Mouse (Mus musculus) adipocyte (in vitro differentiated cells): Measurements from ENCODE around the gene Phactr1.

ENCODE experiments used
- DNase-seq: peaks from one replicate; pipeline ENCODE4 v3.0.0-alpha.2; 2016; ENCODE audit warnings: low spot score

Gene Phactr1

GRCm38 (mm10) chr13:42867026-42867425 lies 186.6 kb downstream of the Phactr1 start:
- DNase-seq, result no peak

- DNase-seq, result no peak
Measured at GRCm38 (mm10) chr13:42872125-42872524, 191.7 kb downstream of the Phactr1 start.

DNA sequence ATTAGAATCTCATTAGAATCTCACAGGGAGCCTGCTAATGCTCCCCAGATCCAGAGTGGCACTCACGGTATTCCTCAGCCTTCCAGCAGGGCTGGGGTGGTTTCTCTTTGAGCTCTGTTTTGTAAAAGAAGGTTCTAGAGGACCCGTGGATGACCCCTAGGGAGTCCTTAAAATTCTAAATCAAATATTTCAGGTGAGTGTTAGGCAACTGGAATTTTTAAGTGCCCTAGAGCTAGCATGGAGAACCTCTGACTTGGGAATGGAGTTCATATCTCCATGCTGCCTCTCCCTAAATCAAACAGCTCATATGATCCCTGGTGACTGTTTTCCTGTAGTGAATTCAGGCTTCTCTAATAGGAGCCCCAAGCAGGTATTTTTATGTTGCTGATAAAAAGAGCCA lies 197.9 kb downstream of the Phactr1 start:
- DNase-seq, result no peak

- no peak for DNase-seq
Measured at GRCm38 (mm10) chr13:42884033-42884724, 203.8 kb downstream of the Phactr1 start.

- no peak for DNase-seq
Measured at GRCm38 (mm10) chr13:42884725-42885115, 204.3 kb downstream of the Phactr1 start.

GRCm38 (mm10) chr13:42887701-42888100 lies 207.3 kb downstream of the Phactr1 start:
- DNase-seq, result peak; percentile 73

DNA sequence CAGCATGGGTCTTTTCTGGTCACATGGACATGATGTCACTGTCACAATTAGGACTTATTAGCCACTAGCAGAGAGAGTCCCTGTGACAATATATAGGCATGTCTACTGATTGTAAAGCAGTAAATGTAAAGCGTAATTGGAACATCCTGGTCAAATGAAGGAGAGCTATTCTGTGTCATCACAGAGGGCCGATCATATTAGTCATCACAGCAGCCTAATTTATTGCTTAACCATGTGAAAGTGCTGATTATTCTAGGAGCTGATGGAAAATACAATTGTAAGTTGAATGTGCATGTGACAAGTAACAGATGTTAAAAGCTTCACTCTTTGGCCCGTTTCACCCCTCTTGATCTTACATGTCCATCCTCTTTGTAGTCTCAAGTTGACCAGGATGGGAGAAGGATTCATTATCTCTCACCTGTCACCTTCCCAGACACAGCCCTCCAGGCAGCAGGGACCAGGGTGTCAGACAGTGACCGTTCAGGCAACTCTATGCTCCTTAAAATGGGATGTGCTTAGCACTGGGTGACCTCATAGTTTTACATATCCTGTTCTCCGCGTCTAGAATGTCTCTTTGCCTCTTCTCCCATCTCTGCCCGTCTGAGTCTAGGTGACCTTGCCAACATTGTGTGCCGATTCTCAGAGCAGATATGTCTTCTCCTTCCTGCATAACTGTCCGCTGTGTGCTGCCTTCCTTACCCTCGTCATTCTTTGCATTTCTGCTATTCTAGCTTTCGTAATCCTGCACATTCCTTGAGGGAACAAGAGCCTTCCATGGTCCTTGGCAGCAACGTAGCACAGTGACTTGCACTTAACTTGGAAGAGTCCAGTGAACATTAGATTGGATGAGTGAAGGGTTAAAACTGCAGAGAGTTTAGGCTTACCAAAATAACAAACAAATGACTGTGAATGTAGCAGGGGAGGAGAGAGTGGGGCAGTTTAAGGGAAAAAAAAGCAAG lies 209.4 kb downstream of the Phactr1 start:
- DNase-seq, result peak; percentile 36

- DNase-seq, result no peak
Measured at GRCm38 (mm10) chr13:42890651-42891050, 210.2 kb downstream of the Phactr1 start.

DNA sequence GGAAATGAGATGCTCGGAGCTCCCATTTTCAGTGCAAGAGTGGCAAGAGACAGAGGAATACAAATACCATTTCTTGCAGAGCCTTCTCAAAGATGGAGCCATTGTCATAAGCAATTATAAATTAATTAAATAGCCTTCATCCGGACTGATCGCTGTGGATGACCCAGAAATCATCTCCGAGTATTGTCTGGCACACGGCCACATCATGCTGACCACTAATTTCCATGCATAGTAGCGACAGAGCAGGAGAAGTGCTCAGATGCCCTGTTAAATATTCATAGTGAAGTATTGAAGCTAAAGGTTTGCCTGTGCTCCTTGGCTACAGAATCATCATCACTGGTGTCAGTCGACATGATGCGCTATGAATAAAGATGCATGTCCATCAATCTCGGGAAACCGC lies 213.6 kb downstream of the Phactr1 start:
- DNase-seq, result no peak

GRCm38 (mm10) chr13:42894598-42894997 lies 214.2 kb downstream of the Phactr1 start:
- DNase-seq, result no peak

GRCm38 (mm10) chr13:42895980-42896379 lies 215.6 kb downstream of the Phactr1 start:
- no peak for DNase-seq

- no peak for DNase-seq
Measured at GRCm38 (mm10) chr13:42899611-42900010, 219.2 kb downstream of the Phactr1 start.

DNA sequence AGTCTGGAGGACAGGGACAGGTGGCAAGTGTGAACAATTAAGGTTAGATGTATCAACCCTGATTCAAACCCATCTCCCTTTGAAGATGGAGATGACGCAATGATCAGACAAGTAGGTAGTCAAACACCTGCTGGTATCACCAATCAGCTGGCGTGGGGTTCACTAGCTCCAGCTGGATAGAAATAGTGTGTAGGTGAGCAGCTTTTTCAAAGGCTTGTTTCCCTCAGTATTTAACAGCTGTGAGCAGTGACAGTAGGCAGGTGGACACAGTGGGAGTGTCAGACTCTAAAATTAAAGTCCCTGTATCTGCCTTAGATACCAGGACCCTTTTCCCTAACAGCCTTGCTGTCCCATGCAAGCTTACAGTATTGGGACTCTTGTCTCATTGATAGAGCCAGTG lies 221.4 kb downstream of the Phactr1 start:
- no peak for DNase-seq

GRCm38 (mm10) chr13:42902859-42903258 lies 222.4 kb downstream of the Phactr1 start:
- no peak for DNase-seq

DNA sequence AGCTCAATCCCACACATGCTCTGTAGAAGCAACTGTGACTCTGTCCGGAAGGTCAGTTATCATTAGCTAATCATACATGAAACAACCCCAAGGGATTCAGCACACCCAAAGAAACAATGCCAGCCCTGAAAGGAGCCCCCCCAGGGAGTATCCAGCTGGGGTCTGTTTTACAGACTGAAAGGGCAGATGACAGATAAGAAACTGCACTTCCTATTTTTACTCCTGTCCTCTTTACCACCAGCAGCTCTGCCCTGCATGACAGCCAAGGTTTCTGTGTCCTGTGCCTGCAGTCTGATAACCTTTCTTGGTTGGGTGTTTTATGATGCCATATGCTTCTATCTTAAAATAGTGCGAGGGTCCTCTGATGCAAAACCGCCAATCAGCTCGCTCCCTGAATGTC lies 225.4 kb downstream of the Phactr1 start:
- DNase-seq, result no peak

DNA sequence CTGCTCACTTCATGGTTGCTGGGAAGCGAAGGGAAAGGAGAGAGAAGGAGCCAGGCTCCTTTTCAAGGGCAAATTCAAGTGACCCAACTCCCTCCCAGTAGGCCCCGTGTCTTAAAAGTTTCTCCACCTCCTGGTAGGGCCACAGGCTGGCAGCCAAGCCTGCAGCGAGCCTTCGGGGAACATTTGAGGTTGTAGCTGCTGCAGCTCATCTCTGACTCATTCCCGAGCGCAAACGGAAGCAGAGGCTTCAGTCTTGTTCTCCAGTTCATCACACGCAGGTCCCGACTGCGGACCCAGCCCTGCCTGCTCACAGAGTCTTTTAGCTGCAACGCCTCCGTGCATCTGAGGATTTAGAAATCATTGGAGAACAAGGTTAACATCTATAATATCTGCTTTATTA lies 226.6 kb downstream of the Phactr1 start:
- DNase-seq, result no peak

DNA sequence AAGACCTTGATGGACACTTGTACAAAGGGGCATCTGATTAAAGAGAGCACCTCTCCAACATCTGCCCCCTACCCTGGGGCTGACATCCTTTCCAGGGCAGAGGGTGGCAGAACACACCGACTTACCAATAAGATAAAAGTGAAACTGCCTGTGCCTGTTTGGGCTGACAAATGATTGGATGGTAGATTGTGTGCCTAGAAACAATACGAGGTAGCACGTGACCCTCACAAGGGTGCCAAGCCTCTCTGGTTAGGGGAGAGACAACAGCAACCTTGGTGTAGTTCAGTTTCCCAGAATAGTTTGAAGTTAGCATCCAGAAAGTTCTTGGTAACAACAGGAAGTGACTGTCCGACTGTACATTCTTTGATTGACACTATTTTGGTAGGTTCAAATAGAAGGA lies 234.7 kb downstream of the Phactr1 start:
- DNase-seq, result no peak

DNA sequence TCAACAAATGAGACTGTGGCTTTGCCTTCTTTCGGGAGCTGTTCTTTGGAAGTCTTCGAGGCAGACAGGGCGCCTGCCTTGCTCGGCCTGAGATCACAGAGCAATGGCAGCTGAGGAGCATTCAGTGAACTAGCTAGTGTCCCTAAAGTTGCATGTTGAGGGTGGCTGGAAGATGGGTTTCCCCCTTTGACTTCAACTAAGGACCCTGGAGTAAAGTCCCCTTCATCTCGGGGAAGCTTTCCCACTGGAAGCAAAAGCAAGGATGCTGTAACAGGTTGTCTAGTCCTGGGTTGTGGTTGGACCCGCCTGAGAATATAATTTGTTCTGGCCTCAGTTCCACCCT lies 235.4 kb downstream of the Phactr1 start:
- no peak for DNase-seq

DNA sequence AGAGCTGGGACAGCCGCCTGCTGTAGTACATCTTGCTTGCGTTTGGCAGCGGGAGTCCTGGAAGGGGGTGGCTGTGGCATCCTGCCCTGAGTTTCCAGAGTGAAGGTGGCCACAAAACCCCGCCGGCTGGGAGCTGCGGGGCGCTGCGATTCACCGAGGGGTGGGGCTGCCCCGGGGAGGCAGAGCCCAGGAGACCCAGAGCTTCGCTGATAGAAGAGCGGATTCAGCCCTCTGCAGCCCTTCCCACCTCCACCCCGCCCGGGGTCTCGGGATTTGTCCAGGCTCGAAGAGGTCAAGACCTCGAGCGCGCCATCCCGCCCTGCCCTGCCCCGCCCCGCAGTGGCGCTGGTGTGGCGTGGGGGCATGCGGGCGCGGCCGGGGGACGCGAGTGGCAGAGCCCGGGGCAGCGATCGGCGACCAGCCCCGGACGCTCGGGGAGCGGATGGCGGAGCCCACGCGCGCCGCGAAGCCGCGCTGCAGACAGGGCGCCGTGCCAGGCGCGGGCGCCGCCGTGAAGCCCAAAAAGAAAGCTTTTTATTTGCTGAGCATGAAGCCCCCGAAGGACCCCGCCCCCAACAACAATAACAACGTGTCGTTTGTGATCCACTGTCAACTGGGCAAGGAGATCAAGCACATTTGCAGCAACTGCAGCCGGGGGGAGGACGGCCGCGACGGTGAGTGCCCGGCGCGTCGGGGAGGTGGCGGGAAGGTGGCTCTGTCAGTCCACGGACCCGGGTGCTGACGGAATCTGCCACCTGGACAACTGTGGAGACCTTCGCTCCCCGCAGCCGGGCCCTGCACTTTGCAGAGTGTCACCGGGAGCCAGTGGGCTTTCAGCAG lies 236.0 kb downstream of the Phactr1 start:
- DNase-seq, result no peak

- peak; percentile 17 for DNase-seq
Measured at GRCm38 (mm10) chr13:42917251-42917650, 236.8 kb downstream of the Phactr1 start.

- DNase-seq, result no peak
Measured at GRCm38 (mm10) chr13:42920062-42920461, 239.6 kb downstream of the Phactr1 start.

- DNase-seq, result no peak
Measured at GRCm38 (mm10) chr13:42921769-42922450, 241.5 kb downstream of the Phactr1 start.
